Mouse (Mus musculus) hindbrain, embryonic 15.5 days (tissue): ENCODE measurements around the gene Gm49416. TPM values are rescaled to one million over a fixed set of nuclear protein-coding genes. Genes with fewer than 3 reads are reported as not detected.

Experiments used
- microRNA-seq: library from miRNA; unstranded; fragments of <30 nt; microRNA quantifications from one replicate; pipeline ENCODE4, GENCODE M21; 2016
- polyA plus RNA-seq: library from polyadenylated mRNA; unstranded; fragments of >200 nt; fragmentation: Nextera tagmentation; extraction: Ambion mirVana; gene quantifications from 2 replicates; pipeline ENCODE4 v1.2.1, GENCODE M21; 2015

The Gm49416 gene
- polyA plus RNA-seq, 1 experiment from 2014 or later: not detected

Small RNAs within 50 kb of the gene (microRNA-seq; reads per million reads assigned to microRNA genes)
- not detected for gene Mir5136

Other genes starting within 250 kb of the Gm49416 start
- 0.54 and 0.67 TPM in 2 replicates for gene Chrm1, start 225.1 kb upstream of the Gm49416 start, polyA plus RNA-seq
- 170 and 175 TPM in 2 replicates for gene Slc3a2, start 165.6 kb upstream of the Gm49416 start, polyA plus RNA-seq
- 91.9 and 96.1 TPM in 2 replicates for gene Wdr74, start 153.1 kb upstream of the Gm49416 start, polyA plus RNA-seq
- 1.3 and 1.7 TPM in 2 replicates for gene 1700092M07Rik, start 148.2 kb upstream of the Gm49416 start, polyA plus RNA-seq
- gene Stx5a, start 147.5 kb upstream of the Gm49416 start, polyA plus RNA-seq: 113 and 122 TPM in 2 replicates
- gene Nxf1, start 131.9 kb upstream of the Gm49416 start, polyA plus RNA-seq: 142 and 145 TPM in 2 replicates
- gene Tmem223, start 117.9 kb upstream of the Gm49416 start, polyA plus RNA-seq: 213 and 214 TPM in 2 replicates
- 31.6 and 33.1 TPM in 2 replicates for gene Tmem179b, start 114.5 kb upstream of the Gm49416 start, polyA plus RNA-seq
- gene Taf6l, start 102.5 kb upstream of the Gm49416 start, polyA plus RNA-seq: 30.5 and 32.8 TPM in 2 replicates
- gene Polr2g, start 90.3 kb upstream of the Gm49416 start, polyA plus RNA-seq: 133 and 144 TPM in 2 replicates
- 7.8 and 8.6 TPM in 2 replicates for gene Zbtb3, start 86.4 kb upstream of the Gm49416 start, polyA plus RNA-seq
- 56.8 and 58.6 TPM in 2 replicates for gene Ttc9c, start 69.6 kb upstream of the Gm49416 start, polyA plus RNA-seq
- 5.4 and 6.5 TPM in 2 replicates for gene Hnrnpul2, start 68.9 kb upstream of the Gm49416 start, polyA plus RNA-seq
- gene AC129217.1, start 59.2 kb upstream of the Gm49416 start, polyA plus RNA-seq: not detected in 2 replicates
- gene Bscl2, start 51.5 kb upstream of the Gm49416 start, polyA plus RNA-seq: 101 and 104 TPM in 2 replicates
- gene Gng3, start 49.7 kb upstream of the Gm49416 start, polyA plus RNA-seq: 450 and 460 TPM in 2 replicates
- 0.61 and 0.92 TPM in 2 replicates for gene Lrrn4cl, start 38.2 kb upstream of the Gm49416 start, polyA plus RNA-seq
- gene Ubxn1, start 17.4 kb upstream of the Gm49416 start, polyA plus RNA-seq: 141 and 145 TPM in 2 replicates
- gene Uqcc3, start 8.0 kb upstream of the Gm49416 start, polyA plus RNA-seq: 60.2 and 61.5 TPM in 2 replicates
- gene Lbhd1, start 5.2 kb upstream of the Gm49416 start, polyA plus RNA-seq: 43.0 and 45.2 TPM in 2 replicates
- gene Gm49403, start 5.0 kb upstream of the Gm49416 start, polyA plus RNA-seq: not detected in 2 replicates
- gene 1810009A15Rik, start 73 bp upstream of the Gm49416 start, polyA plus RNA-seq: 45.3 and 51.6 TPM in 2 replicates
- 33.0 and 35.3 TPM in 2 replicates for gene Ints5, start 4.1 kb downstream of the Gm49416 start, polyA plus RNA-seq
- gene Ganab, start 9.1 kb downstream of the Gm49416 start, polyA plus RNA-seq: 83.0 and 84.9 TPM in 2 replicates
- gene B3gat3, start 31.4 kb downstream of the Gm49416 start, polyA plus RNA-seq: 94.3 and 98.1 TPM in 2 replicates
- gene Rom1, start 40.4 kb downstream of the Gm49416 start, polyA plus RNA-seq: 2.7 and 3.1 TPM in 2 replicates
- gene Eml3, start 40.6 kb downstream of the Gm49416 start, polyA plus RNA-seq: 9.9 and 12.8 TPM in 2 replicates
- 103 and 109 TPM in 2 replicates for gene Mta2, start 52.9 kb downstream of the Gm49416 start, polyA plus RNA-seq
- 24.9 and 25.4 TPM in 2 replicates for gene Tut1, start 64.9 kb downstream of the Gm49416 start, polyA plus RNA-seq
- 289 TPM in 2 replicates for gene Eef1g, start 78.1 kb downstream of the Gm49416 start, polyA plus RNA-seq
- gene Ahnak, start 100.4 kb downstream of the Gm49416 start, polyA plus RNA-seq: 4.6 TPM in 2 replicates
- gene Scgb1a1, start 199.0 kb downstream of the Gm49416 start, polyA plus RNA-seq: not detected in 2 replicates
- gene Asrgl1, start 246.7 kb downstream of the Gm49416 start, polyA plus RNA-seq: 25.1 and 28.2 TPM in 2 replicates